In genomic region chr19:24998561-24998960, GRCm38 (mm10) we compare ENCODE assay signal across 9 mouse cellular contexts. TPM values are rescaled to one million over a fixed set of nuclear protein-coding genes. Genes with fewer than 3 reads are reported as not detected.
DNase-seq lines count a peak whose midpoint lies in the region; ATAC-seq and TF ChIP-seq lines count a peak whose summit lies in the region.
"Had no signal": no experiment of that assay in that cellular context is flagged by ENCODE, and none has a peak within 500 bp of the region (broad histone marks: within the 10 kb centered on the region; RNA-seq: fewer than 3 reads in every experiment).

No protein-coding gene starts in this region.

- no peak for TF ChIP-seq CTCF in liver, postnatal 0 days (IDR thresholded peaks at IDR 0.05; ENCODE audit: low read depth)

- TF ChIP-seq EP300 in liver, postnatal 0 days (IDR thresholded peaks at IDR 0.05; ENCODE audit: low read depth) = peak; percentile 72; the same call in 1 of the 2 replicates

- 59% methylated on average over 5 of the region's 5 CpGs for WGBS in heart, embryonic 16.5 days
- WGBS in embryonic facial prominence, embryonic 15.5 days = 56% methylated on average over 5 of the region's 5 CpGs
- WGBS in liver, postnatal 0 days (ENCODE audit: insufficient replicate concordance) = 41% methylated on average over 5 of the region's 5 CpGs

- H3K27me3 ChIP-seq in heart, embryonic 16.5 days (ENCODE audit: control insufficient read depth, insufficient read depth, low read length) = no peaks in the 10 kb centered on the region
- H3K27me3 ChIP-seq in embryonic facial prominence, embryonic 15.5 days = peaks cover 55% of the 10 kb centered on the region
- H3K27me3 ChIP-seq in liver, postnatal 0 days (ENCODE audit: insufficient read depth, low read length) = no peaks in the 10 kb centered on the region

- DNase-seq in heart, postnatal 25 days (ENCODE audit: low spot score) = no peak
- DNase-seq in MEL-GATA-1-ER (ENCODE audit: extremely low read depth, low read depth) = peak; percentile 80
- DNase-seq in liver, postnatal 0 days = no peak
- no peak for DNase-seq in embryo, embryonic 9.5 days (ENCODE audit: extremely low spot score)
- DNase-seq in adrenal gland, postnatal 25 days = no peak
- DNase-seq in spleen, postnatal 4 days (ENCODE audit: low spot score in 2 of 2) = no peak

- peaks cover 3% of the 10 kb centered on the region; the same call in 1 of the 2 replicates for H3K4me1 ChIP-seq in heart, embryonic 16.5 days (ENCODE audit: control insufficient read depth, insufficient read depth, low read length)
- peaks cover 10% of the 10 kb centered on the region for H3K4me1 ChIP-seq in embryonic facial prominence, embryonic 15.5 days
- H3K4me1 ChIP-seq in liver, postnatal 0 days (ENCODE audit: insufficient read depth) = peaks cover 21% of the 10 kb centered on the region

- peak overlapping the region; percentile 98 for H3K4me2 ChIP-seq in heart, embryonic 16.5 days (ENCODE audit: low read depth, low read length)
- H3K4me2 ChIP-seq in embryonic facial prominence, embryonic 15.5 days (replicated peaks) = peak overlapping the region; percentile 94; the same call in 1 of the 2 replicates
- H3K4me2 ChIP-seq in liver, postnatal 0 days (ENCODE audit: low read depth, low read length) = peak overlapping the region; percentile 89

- H3K9ac ChIP-seq in heart, embryonic 16.5 days (ENCODE audit: low read length) = peak overlapping the region; percentile 75; the same call in 1 of the 2 replicates
- H3K9ac ChIP-seq in embryonic facial prominence, embryonic 15.5 days = no peak overlapping the region
- H3K9ac ChIP-seq in liver, postnatal 0 days (replicated peaks) = peak overlapping the region; percentile 80

- H3K9me3 ChIP-seq in heart, embryonic 16.5 days (replicated peaks; ENCODE audit: control insufficient read depth, low read length) = no peaks in the 10 kb centered on the region
- H3K9me3 ChIP-seq in embryonic facial prominence, embryonic 15.5 days (replicated peaks) = no peaks in the 10 kb centered on the region
- H3K9me3 ChIP-seq in liver, postnatal 0 days (ENCODE audit: low read length) = no peaks in the 10 kb centered on the region
- H3K9me3 ChIP-seq: limb, embryonic 15.5 days had no signal

- intact Hi-C loops in heart, postnatal 25 days (cut with DNase I) = loop anchor here (2.0 kb wide), 1 partner anchor 36 kb away; no protein-coding TSS in a partner anchor

- ATAC-seq in heart, embryonic 16.5 days (replicated peaks; ENCODE audit: extremely low read depth, insufficient read depth, low FRiP score) = no peak
- ATAC-seq in embryonic facial prominence, embryonic 15.5 days (ENCODE audit: insufficient number of reproducible peaks, low FRiP score, low TSS enrichment, low read depth) = no peak
- ATAC-seq in liver, postnatal 0 days = no peak

- H3K27ac ChIP-seq in heart, embryonic 16.5 days (ENCODE audit: low read length) = no peak overlapping the region
- no peak overlapping the region for H3K27ac ChIP-seq in embryonic facial prominence, embryonic 15.5 days (replicated peaks)
- H3K27ac ChIP-seq in liver, postnatal 0 days (ENCODE audit: low read depth) = peak overlapping the region; percentile 91

- H3K36me3 ChIP-seq in heart, embryonic 16.5 days (ENCODE audit: control insufficient read depth, insufficient read depth) = no peaks in the 10 kb centered on the region
- no peaks in the 10 kb centered on the region for H3K36me3 ChIP-seq in embryonic facial prominence, embryonic 15.5 days
- no peaks in the 10 kb centered on the region; the same call in 1 of the 2 replicates for H3K36me3 ChIP-seq in liver, postnatal 0 days (replicated peaks; ENCODE audit: insufficient read depth, low read length)
- H3K36me3 ChIP-seq: limb, embryonic 15.5 days had no signal

- H3K4me3 ChIP-seq in heart, embryonic 16.5 days (ENCODE audit: low read length) = peak overlapping the region; percentile 77
- peak overlapping the region; percentile 65; the same call in 1 of the 2 replicates for H3K4me3 ChIP-seq in embryonic facial prominence, embryonic 15.5 days (replicated peaks)
- H3K4me3 ChIP-seq in liver, postnatal 0 days (ENCODE audit: low read depth, low read length) = peak overlapping the region; percentile 78

RNA-seq across cellular contexts. Expression of gene Dock8, which starts 0.8 kb away (rescaled TPM):
- polyA plus RNA-seq in heart, embryonic 16.5 days (2015; fragmentation: Nextera tagmentation; extraction: Ambion mirVana) = 4.4 and 8.3 TPM in 2 replicates
- total RNA-seq in heart, postnatal 25 days (2021) = 10 to 100 TPM; 15.8 to 21.7 TPM
- polyA plus RNA-seq in embryonic facial prominence, embryonic 15.5 days (2015; fragmentation: Nextera tagmentation; extraction: Ambion mirVana) = 8.5 and 10.4 TPM in 2 replicates
- 10.3 and 12.5 TPM in 2 replicates for polyA plus RNA-seq in liver, postnatal 0 days (2015; fragmentation: Nextera tagmentation; extraction: Ambion mirVana)
- total RNA-seq in adrenal gland, postnatal 25 days (2021) = 24.9 and 36.2 TPM in 2 replicates

RNA-seq across cellular contexts. Expression of gene Cbwd1, which starts 37.2 kb away (rescaled TPM):
- polyA plus RNA-seq in heart, embryonic 16.5 days (2015; fragmentation: Nextera tagmentation; extraction: Ambion mirVana) = 15.5 and 15.8 TPM in 2 replicates
- 10 to 100 TPM in 1 of 2 experiments, 1 to 10 TPM in 1; 7.8 to 10.2 TPM for total RNA-seq in heart, postnatal 25 days (2021)
- polyA plus RNA-seq in embryonic facial prominence, embryonic 15.5 days (2015; fragmentation: Nextera tagmentation; extraction: Ambion mirVana) = 16.3 and 19.1 TPM in 2 replicates
- polyA plus RNA-seq in liver, postnatal 0 days (2015; fragmentation: Nextera tagmentation; extraction: Ambion mirVana) = 6.9 and 7.0 TPM in 2 replicates
- 14.8 and 15.7 TPM in 2 replicates for total RNA-seq in adrenal gland, postnatal 25 days (2021)
